Mouse (Mus musculus) mouse trophoblast stem cell (cell line): ENCODE measurements around the gene Defa36.
"Not testable (repeated sequence)": the region's sequence is repeated elsewhere in the genome, so short reads cannot be mapped to it uniquely, and the experiment has no call there.

Experiments
- in situ Hi-C, 2 experiments: fragments of 300-500 bp; cut with MseI, MboI; formaldehyde crosslinking; loops; 2 replicates in 1 of 2; 3 replicates in 1 of 2; pipeline ENCODE4 v1.15.1; 2025

Defa36 gene

DNA sequence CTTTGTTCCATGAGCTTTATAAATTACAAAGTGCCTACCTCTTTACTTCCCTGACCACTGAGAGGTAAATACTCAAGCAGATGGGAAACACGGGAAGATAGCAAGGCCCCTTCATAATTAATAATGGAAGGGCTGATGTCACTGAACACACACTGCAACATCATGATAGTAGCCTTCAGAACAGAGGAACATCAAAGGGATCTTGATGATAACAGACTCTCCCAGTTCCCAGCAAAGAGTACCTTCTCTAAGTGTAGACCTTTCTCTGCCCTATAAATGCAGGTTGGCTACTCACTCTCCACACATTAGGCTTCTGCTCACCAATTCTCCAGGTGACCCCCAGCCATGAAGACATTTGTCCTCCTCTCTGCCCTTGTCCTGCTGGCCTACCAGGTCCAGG, at the start of gene Defa36:
Defa36 (plus strand) TSS at position 301 of the 400 bp plus-strand sequence.
- in situ Hi-C loops: not testable (repeated sequence)

DNA sequence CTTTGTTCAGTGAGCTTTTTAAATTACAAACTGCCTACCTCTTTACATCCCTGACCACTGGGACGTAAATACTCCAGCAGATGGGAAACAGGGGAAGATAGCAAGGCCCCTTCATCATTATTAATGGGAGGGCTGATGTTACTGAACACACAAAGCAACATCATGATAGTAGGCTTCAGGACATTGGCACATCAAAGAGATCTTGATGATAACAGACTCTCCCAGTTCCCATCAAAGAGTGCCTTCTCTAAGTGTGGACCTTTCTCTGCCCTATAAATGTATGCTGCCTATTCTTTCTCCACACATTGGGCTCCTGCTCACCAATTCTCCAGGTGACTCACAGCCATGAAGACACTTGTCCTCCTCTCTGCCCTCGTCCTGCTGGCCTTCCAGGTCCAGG, 49.0 kb upstream of the Defa36 start, which contains the start of gene Defa2:
Defa2 (plus strand) TSS at position 301 of the 400 bp plus-strand sequence.
- in situ Hi-C loops: not testable (repeated sequence)

DNA sequence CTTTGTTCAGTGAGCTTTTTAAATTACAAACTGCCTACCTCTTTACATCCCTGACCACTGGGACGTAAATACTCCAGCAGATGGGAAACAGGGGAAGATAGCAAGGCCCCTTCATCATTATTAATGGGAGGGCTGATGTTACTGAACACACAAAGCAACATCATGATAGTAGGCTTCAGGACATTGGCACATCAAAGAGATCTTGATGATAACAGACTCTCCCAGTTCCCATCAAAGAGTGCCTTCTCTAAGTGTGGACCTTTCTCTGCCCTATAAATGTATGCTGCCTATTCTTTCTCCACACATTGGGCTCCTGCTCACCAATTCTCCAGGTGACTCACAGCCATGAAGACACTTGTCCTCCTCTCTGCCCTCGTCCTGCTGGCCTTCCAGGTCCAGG, 35.7 kb upstream of the Defa36 start, which contains the start of gene Defa33:
Defa33 (plus strand) TSS at position 301 of the 400 bp plus-strand sequence.
- in situ Hi-C loops: not testable (repeated sequence)

DNA sequence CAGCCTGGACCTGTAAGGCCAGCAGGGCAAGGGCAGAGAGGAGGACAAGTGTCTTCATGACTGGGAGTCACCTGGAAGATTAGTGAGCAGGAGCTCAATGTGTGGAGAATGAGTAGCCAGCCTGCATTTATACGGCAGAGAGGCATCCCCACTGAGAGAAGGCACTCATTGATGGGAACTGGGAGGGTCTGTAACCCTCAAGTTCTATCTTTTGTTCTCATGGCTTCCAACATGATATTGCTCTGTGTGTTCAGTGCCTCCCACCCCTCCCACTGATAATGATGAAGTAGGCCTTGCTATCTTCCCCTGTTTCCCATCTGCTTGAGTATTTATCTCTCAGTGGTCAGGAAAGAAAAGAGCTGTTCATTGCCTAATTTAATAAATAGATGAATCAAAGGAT, 29.2 kb downstream of the Defa36 start, which contains the start of gene Gm7849:
Gm7849 (minus strand) TSS at position 101 of the 400 bp plus-strand sequence.
- in situ Hi-C loops: not testable (repeated sequence)
